Mouse (Mus musculus): ENCODE results near the gene Zkscan5.

The Zkscan5 gene

DNA sequence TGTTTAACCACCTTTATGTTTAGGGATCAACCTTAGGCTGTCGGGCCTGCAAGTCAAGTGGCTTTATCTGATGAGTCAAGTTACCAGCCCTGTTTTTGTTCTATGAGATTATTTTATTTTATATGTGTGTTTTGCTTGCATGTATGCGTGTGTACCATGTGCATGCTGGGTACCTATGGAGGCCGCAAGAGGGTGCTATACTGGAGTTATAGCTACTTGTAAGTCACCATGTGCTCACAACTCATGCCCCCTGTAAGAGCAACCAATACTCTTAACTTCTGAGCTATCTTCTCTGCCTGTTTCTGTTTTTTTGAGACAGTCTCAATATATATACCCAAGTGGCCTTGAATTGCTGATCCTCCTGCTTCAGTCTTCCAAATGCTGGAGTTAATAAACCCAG, 9.1 kb downstream of the Zkscan5 start:
- 91% methylated on average over 3 of the region's 3 CpGs for WGBS

DNA sequence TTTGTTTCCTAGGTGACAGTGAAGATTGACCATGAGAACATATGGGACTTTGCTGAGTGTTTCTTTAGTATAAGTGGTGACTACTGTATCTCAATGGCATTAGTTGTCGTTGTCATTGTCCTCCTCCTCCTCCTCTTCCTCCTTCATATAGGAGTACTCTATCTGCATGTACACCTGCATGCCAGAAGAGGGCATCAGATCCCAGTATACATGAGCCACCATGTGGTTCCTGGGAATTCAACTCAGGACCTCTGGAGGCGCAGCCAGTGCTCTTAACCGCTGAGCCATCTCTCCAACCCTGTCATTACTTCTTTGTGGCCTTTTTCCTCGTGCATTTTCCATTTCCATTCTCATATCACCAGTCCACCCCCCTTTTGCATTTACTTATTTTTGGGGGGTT, 10.3 kb downstream of the Zkscan5 start:
- 69% methylated on average over 4 of the region's 4 CpGs for whole genome bisulfite sequencing

DNA sequence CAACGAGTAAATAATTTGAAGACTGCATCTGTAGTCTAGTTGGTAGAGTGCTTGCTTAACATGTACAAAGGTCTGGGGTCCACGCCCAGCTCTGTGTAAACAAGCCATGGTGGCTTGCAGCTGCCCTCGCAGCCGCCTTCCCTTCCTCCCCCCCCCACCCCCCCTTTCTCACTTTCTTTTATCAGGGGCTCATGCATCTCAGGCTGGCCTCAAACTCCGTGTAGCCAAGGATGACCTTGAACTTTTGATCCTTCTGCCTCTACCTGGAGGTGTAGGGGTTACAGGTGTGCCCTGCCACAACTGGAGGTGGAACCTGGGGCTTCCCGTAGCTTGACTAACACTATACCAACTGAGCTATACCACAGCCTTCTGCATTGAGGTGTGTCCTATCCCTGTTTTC, 13.4 kb downstream of the Zkscan5 start:
- 84% methylated on average over 6 of the region's 6 CpGs for WGBS

DNA sequence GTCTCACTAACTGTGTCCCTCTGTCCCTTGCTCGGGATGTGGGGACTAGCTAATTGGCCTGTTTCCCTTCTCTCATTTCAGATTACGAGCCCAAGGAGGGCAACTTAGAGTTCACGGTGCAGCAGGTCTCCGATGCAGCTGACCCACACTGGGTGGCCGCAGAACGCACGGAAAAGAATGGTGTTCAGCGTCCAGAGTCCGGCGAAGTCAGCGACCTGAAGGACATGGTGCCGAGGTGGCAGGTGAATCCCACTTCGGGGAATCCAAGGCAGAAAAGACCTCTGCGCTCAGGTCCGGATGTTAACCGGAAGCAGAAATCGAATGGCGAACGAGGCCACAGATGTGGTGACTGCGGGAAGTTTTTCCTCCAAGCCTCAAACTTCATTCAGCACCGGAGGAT, 13.8 kb downstream of the Zkscan5 start:
- 97% methylated on average over 21 of the region's 21 CpGs for WGBS

DNA sequence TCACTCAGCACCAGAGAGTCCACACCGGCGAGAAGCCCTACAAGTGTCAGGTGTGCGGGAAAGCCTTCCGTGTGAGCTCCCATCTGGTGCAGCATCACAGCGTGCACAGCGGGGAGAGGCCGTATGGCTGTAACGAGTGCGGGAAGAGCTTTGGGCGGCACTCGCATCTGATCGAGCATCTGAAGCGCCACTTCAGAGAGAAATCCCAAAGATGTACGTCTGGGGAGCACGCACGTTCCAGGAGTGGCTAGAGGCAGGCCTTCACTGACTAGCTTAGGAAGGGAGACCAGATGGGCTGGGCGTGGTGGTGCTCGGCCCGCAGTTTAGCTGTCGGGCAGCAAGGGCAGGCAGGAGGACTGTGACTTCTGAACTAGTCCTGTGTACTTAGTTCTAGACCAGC, 14.3 kb downstream of the Zkscan5 start:
- 96% methylated on average over 20 of the region's 20 CpGs for WGBS

DNA sequence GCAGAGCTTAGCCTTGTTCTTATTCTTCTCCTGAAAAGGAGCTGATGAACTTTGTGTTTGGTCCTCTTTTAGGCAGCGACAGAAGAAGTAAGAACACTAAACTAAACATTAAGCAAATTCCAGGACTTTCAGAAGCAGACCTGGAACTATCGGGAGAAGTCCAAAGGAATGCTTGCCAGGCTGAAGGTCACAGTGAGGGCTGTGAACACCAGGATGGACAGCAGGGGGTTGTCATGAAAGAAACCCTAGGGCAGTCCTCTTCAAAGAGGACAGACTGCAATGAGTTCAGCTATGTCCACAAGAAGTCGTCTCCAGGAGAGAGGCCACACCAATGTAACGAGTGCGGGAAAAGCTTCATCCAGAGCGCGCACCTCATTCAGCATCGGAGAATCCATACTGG, 15.6 kb downstream of the Zkscan5 start:
- 90% methylated on average over 8 of the region's 8 CpGs for WGBS

DNA sequence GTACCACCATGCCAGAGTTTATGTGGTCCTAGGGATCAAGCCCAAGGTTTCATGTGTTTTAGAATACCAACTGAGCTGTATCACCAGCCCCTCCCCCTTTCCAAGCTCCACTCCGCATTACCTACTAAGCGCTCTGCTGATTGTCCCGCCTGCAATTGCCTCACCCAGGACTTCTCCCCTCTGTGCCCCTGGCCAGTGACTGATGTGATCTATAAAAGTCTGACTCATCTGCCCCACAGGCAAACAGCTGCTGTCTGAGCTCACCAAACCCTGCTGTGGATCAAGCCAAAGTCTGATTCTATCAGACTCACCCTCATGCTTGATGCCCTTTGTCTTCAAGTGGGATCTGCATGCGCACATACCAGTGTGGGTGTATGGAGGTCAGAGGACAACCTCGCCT, 18.5 kb downstream of the Zkscan5 start:
- 81% methylated on average over 5 of the region's 5 CpGs for WGBS

DNA sequence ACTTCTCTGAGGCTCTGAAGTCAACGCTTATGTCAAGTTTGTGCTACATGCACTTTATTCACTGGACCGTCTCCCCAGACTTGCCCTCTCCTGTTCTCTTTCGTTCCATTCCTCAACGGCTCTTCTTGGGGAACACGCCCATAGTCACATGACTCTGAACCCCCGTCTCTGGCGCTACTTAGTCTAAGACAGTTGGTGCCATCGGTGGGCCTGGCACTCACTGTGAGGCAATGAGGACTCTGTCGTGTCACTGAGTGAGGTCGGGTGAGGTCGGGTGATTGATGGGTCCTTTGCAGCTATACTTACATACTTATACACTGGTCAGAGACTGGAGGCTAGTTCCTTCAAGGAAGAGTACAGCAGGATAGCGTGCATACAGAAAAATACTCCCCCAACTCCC, 19.0 kb downstream of the Zkscan5 start:
- 85% methylated on average over 12 of the region's 12 CpGs for WGBS

DNA sequence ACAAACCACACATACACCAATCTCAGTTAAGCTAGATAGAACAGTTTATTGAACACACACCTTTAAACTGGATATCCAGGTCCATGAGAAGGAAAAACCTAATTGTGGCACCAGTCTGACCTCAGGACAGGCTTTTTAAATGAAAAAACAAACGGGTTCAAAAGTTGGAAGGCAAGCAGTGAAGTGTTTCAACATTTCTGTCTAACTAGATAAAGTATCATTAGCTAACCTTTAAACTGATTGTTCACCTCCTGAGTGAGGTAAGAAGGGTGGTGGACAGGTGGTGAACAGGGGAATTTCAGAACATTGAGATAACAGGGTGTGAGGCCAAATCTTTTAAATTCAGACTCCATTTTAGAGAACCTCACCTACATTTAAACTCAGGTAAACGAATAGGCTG, 22.1 kb downstream of the Zkscan5 start:
- WGBS: 62% methylated on average over 2 of the region's 2 CpGs

DNA sequence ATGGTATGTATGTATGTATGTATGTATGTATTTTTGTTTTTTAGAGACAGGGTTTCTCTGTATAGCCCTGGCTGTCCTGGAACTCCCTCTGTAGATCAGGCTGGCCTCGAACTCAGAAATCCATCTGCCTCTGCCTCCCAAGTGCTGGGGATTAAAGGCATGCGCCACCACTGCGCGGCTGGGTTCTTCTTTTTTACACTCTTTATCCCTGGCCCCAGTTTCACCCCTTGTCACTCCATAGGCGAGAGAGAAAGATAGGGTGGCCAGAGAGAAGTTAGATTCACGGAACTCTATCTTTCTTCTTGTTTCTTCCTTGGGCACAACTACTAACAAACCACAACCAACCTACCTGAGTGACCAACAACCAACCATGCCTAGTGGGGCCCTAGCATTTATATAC, 24.9 kb downstream of the Zkscan5 start:
- 84% methylated on average over 6 of the region's 6 CpGs for WGBS

DNA sequence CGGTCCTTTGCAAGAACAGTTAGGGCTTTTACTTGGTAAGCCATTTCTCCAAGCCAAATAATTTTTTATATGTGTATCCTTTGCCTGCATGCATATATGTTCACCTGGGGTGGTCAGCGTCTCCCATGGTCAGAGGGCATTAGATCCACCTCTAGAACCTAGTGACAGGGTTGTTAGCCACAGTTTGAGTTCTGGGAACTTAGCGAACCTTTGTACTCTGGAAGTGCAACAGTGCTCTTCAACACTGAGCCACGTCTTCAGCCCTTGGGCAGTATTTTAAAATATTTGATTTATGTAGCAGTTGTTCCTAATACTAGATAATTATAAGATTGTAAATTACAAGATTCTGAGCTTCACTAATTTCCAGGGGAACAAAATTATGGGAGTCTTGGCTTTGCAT, 26.3 kb downstream of the Zkscan5 start:
- 91% methylated on average over 4 of the region's 4 CpGs for WGBS

DNA sequence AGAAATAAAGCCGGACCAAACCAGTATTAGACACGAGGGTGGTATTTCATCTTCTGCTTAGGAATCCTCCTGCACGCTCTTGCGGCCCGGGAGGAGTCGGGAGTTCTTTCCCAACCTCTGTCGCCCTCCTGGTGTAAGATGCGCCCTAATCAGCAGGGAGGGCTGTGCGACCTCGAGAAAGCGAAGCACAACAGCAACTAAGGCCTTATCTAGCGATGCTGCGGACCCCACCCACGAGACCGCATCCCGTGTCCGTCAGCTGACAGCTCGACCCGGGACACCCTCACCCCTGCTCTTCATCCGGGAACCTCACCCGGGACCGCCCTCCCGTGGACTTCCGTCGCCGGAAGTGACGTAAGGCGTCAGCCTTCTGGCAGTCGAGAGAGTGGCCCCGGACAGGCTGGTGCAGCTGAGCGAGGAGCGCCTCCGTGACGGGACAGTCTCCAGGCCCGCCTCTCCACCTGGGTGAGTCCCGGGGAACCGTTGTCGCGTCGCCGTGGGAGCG, 27.1 kb downstream of the Zkscan5 start, which contains the start of gene Zfp655:
Gene Zfp655, plus strand, starts transcription at position 349 of the 505 bp plus-strand sequence.
- under 1% methylated on average over 42 of the region's 42 CpGs for WGBS

DNA sequence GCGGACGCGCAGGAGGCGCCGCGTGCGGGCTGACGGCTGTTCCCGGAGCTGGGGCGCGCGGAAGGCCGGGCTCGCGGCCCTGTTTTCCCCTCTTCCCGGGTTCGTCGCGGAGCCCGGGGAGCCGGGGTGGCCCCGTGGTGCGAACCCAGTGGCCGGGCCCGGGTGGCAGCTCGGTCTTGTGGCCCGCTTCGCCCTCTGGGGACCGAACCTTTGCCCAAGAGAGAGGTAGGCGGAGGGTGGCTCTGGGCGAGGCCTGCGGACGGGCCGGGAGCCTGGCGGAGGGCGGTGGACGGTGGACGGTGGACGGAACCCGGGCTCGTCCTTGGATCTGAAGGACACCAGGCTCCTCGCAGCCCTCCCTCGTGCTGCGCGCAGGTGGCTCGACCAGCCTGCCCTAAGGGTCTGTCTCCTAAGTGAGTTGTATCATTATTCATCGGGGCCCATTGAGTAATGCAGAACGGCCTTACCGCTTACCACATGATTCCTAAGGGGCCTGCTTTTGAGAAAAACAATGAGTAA, 27.6 kb downstream of the Zkscan5 start:
- under 1% methylated on average over 49 of the region's 49 CpGs for WGBS

DNA sequence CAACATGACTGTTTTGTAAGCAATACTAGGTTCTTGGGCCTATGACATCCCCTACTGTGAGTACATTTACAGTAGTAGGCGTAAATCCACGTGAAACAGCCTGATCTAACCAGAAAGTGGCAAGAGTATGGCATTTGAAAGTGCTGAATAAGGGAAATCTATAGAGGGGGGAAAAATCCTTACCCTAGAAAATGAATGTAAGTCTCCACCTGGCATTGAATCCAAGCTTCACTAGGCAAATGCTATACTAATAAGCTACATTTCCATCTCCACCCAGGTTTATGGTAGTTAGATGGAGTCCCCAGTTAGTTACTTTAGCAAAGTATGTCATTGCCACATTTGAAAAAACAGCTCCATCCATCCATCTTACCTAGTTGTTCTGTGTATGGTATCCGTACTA, 45.2 kb downstream of the Zkscan5 start:
- WGBS: 91% methylated on average over 3 of the region's 3 CpGs
